Mouse (Mus musculus) macrophage (primary cell): ENCODE data around the gene Padi4. TPM values are rescaled to one million over a fixed set of nuclear protein-coding genes. Genes with fewer than 3 reads are reported as not detected.

ENCODE experiments used
- H3K27ac ChIP-seq: fragments of 350-480 bp; formaldehyde crosslinking; 2 replicates; pipeline ENCODE4 v1.9.0; 2021
- H3K36me3 ChIP-seq: fragments of 350-480 bp; formaldehyde crosslinking; 2 replicates; pipeline ENCODE4 v1.9.0; 2021; ENCODE audit errors: inconsistent target
- H3K4me3 ChIP-seq: fragments of 350-480 bp; formaldehyde crosslinking; 2 replicates; pipeline ENCODE4 v1.9.0; 2021; ENCODE audit errors: inconsistent target
- H3K79me2 ChIP-seq: fragments of 350-480 bp; formaldehyde crosslinking; 2 replicates; pipeline ENCODE4 v1.9.0; 2021; ENCODE audit errors: inconsistent target
- WGBS: methylation state at CpG from one replicate; pipeline ENCODE4 v1.1.7; 2026; ENCODE audit warnings: inconsistent platforms; ENCODE audit not compliant: missing documents; 5-methylcytosine and 5-hydroxymethylcytosine counted together
- polyA plus RNA-seq: library from polyadenylated mRNA; stranded (reverse); fragments of 250-400 nt; gene quantifications from 3 replicates; pipeline ENCODE4 v1.2.4, GENCODE M21; 2018; ENCODE audit warnings: inconsistent platforms

Gene Padi4
- polyA plus RNA-seq, 1 experiment from 2014 or later, result 3.2 TPM

GRCm38 (mm10) chr4:140776623-140777022 lies 2.6 kb upstream of the Padi4 start:
- H3K27ac ChIP-seq, result no peak overlapping the region
- no peak overlapping the region for H3K4me3 ChIP-seq
- no peaks in the 10 kb centered on the region for H3K36me3 ChIP-seq
- no peaks in the 10 kb centered on the region; the same call in 1 of the 2 replicates for H3K79me2 ChIP-seq
- 90% methylated on average over 13 of the region's 13 CpGs for WGBS

GRCm38 (mm10) chr4:140775876-140776275 lies 1.8 kb upstream of the Padi4 start:
- Histone ChIP-seq H3K36me3 (no peaks in the 10 kb centered on the region), H3K27ac (no peak overlapping the region), H3K4me3 (no peak overlapping the region), H3K79me2 (no peaks in the 10 kb centered on the region; the same call in 1 of the 2 replicates)
- WGBS, result 94% methylated on average over 10 of the region's 10 CpGs

DNA sequence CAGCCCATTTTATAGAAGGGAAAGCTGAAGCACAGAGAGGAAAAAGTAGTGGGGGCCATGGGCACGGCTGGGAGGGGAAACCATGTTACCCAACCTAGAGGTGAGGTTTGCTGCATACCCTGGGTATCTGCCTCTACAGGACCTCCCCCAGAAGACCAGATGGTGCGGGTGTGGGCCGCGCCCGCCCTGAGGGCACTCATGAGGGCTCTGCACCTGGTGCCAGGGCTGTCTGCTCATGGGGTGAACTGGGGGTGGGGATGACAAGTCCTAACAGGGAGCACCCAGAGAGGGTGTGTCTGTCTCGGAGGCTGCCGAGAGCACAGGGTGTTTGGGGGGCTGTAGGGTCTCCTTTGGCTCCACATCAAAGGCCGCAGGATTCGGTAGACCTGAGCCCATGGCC lies 857 bp upstream of the Padi4 start:
- H3K4me3 ChIP-seq, result no peak overlapping the region
- no peaks in the 10 kb centered on the region for H3K36me3 ChIP-seq
- H3K27ac ChIP-seq, result no peak overlapping the region
- H3K79me2 ChIP-seq, result no peaks in the 10 kb centered on the region; the same call in 1 of the 2 replicates
- 92% methylated on average over 9 of the region's 9 CpGs for WGBS

DNA sequence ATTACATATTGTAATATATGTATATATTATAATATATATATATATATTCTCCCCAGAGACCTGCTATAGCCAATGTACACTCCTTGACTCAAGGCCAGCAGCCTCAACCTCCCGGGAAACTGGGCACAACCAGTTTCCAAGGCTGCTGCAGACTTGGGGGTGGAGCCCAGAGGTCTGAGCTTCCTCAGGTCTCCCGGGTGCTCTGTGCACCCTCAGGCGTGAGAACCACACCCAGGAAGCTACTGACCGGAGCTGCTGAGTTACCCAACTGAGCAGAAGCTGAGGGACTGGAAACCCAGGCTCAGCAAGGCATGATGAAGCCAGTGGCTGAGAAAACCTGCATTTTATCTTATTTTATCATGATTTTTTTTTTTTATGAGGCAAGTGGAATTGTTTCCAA lies 2.9 kb downstream of the Padi4 start:
- Histone ChIP-seq H3K36me3 (no peaks in the 10 kb centered on the region), H3K27ac (peak overlapping the region; percentile 63), H3K79me2 (no peaks in the 10 kb centered on the region; the same call in 1 of the 2 replicates), H3K4me3 (no peak overlapping the region)
- 7% methylated on average over 4 of the region's 4 CpGs for WGBS

DNA sequence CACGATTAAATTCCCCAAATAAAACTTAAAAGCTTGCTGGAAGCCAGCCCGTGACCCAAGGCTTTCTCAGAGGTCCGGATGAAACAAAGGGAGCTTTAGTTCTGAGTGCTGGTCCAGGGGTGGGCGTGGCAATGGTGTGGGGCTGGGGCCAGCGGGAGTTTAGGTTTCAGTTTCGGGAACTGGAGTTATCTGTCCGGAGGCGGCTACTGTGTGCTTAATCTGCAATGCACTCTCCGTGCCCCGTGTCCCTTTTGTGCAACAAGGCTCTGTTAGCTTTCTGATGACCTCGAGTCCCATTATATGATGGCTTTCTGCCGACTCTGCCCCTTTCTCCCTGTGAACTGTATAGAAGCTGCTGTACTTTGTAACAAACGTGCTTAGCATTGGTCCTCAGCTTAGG lies 3.6 kb downstream of the Padi4 start:
- 14% methylated on average over 13 of the region's 13 CpGs for WGBS
- Histone ChIP-seq H3K4me3 (peak overlapping the region; percentile 16), H3K79me2 (no peaks in the 10 kb centered on the region; the same call in 1 of the 2 replicates), H3K27ac (peak overlapping the region; percentile 74), H3K36me3 (no peaks in the 10 kb centered on the region)

DNA sequence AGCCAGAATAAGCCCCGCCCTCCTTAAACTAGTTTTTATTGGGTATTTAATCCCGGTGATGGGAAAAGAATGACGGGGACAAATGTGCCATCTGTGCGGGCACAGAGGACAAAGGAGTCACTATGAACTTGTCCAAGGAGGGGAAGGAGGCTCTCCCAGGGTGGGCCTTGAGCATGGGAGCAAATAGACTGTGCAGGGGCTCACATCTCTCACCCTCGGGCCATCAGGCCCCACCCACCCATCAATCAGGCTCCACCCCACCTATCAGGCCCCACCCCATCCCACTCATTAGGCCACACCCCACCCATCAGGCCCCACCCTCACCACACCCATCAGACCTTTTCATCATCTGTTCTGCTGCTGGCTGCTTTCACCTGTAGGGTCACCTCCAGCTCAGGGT lies 5.1 kb downstream of the Padi4 start:
- Histone ChIP-seq H3K4me3 (no peak overlapping the region), H3K79me2 (no peaks in the 10 kb centered on the region; the same call in 1 of the 2 replicates), H3K36me3 (no peaks in the 10 kb centered on the region), H3K27ac (no peak overlapping the region)
- 94% methylated on average over 5 of the region's 5 CpGs for WGBS

- Histone ChIP-seq H3K36me3 (no peaks in the 10 kb centered on the region), H3K27ac (peak overlapping the region; percentile 34; the same call in 1 of the 2 replicates), H3K79me2 (no peaks in the 10 kb centered on the region), H3K4me3 (no peak overlapping the region)
- WGBS, result 50% methylated on average over 3 of the region's 3 CpGs
Observed at GRCm38 (mm10) chr4:140765936-140766335, 8.1 kb downstream of the Padi4 start.

DNA sequence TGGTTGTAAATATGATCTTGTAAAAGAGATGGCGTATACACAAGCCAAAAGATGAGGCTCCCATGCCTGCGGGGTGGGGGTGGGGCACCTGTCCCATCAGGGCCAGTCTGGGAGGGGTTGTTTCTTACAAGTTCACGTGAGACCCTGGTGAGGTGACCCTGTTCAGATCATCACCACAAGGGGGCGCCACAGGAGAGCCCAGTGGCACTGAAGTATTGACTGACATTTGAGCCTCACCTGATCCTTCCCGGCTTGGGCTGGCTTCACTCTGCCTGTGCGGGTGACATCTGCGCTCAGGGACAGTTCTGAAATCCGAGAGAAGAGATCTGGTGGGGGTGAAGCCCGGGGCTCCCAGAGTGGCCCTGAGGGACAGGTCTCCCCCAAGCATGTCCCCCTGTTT lies 10.9 kb downstream of the Padi4 start:
- H3K27ac ChIP-seq, result no peak overlapping the region
- 54% methylated on average over 9 of the region's 9 CpGs for WGBS
- no peaks in the 10 kb centered on the region for H3K79me2 ChIP-seq
- H3K4me3 ChIP-seq, result no peak overlapping the region
- no peaks in the 10 kb centered on the region for H3K36me3 ChIP-seq

- 97% methylated on average over 7 of the region's 7 CpGs for WGBS
- Histone ChIP-seq H3K79me2 (no peaks in the 10 kb centered on the region), H3K4me3 (no peak overlapping the region), H3K27ac (no peak overlapping the region), H3K36me3 (no peaks in the 10 kb centered on the region)
Observed at GRCm38 (mm10) chr4:140761601-140762000, 12.4 kb downstream of the Padi4 start.

DNA sequence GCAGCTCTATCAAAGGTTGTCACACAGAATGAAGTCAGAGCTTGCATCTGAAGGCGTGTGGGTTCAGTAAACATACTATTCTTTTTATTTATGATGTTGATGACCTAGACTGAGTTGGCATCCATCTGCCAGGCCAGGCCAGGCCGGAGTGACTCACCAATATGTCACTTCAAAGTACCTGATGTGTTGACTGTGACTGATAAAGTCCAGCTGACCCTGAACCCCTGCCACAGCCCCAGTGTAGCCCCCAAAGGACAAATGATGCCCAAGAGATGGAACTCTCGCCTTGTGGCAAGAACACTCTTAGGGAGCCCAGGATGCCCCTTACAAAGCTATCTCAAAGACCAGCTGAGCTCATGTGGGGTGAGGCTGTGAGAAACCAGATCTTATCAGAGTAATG lies 18.2 kb downstream of the Padi4 start:
- Histone ChIP-seq H3K79me2 (no peaks in the 10 kb centered on the region), H3K36me3 (no peaks in the 10 kb centered on the region), H3K4me3 (no peak overlapping the region), H3K27ac (no peak overlapping the region)
- WGBS, result 88% methylated on average over 3 of the region's 3 CpGs

DNA sequence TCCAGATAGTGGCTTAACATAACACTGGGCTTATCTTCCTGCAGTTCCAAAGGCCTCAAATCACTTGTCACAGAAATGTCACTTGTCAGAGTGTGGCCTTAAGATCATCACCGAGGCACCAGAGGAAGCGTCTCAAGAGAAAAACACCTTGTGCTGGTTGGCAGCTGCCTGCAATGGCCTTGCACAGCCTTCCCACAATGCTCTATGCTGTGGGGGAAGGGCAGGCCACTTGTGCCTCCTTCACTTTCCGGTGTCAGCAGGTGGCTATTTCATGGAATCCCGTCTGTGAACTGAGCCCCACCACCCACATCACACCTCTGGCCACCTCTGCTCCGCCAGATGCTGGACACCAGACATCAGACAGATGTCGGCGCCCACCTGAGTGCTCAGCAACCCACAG lies 20.7 kb downstream of the Padi4 start:
- no peaks in the 10 kb centered on the region for H3K79me2 ChIP-seq
- WGBS, result 87% methylated on average over 7 of the region's 7 CpGs
- no peak overlapping the region for H3K27ac ChIP-seq
- no peak overlapping the region for H3K4me3 ChIP-seq
- no peaks in the 10 kb centered on the region for H3K36me3 ChIP-seq

GRCm38 (mm10) chr4:140750328-140750727 lies 23.7 kb downstream of the Padi4 start:
- WGBS, result 46% methylated on average over 19 of the region's 19 CpGs
- no peak overlapping the region for H3K27ac ChIP-seq
- no peak overlapping the region for H3K4me3 ChIP-seq
- no peaks in the 10 kb centered on the region for H3K36me3 ChIP-seq
- no peaks in the 10 kb centered on the region for H3K79me2 ChIP-seq

- Histone ChIP-seq H3K4me3 (no peak overlapping the region), H3K79me2 (no peaks in the 10 kb centered on the region), H3K36me3 (no peaks in the 10 kb centered on the region), H3K27ac (no peak overlapping the region)
- 89% methylated on average over 12 of the region's 12 CpGs for WGBS
Observed at GRCm38 (mm10) chr4:140747978-140748377, 26.1 kb downstream of the Padi4 start.

DNA sequence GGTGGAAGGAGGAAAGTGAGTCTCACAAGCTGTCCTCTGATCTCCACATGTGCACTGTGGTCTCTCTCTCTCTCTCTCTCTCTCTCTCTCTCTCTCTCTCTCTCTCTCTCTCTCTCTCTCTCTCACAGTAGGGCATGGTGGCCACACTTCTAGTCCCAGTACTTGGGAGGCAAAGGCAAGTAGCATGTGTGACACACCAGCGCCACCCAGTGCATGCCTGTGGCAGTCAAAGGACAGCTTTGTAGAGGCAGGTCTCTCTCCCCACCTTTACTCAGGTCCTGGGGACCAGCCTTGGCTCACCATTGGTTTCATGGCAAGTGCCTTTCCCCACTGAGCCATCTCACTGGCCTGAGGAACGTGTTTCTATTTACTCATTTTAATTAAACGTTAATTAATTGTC lies 29.4 kb downstream of the Padi4 start:
- WGBS, result 9% methylated on average over 3 of the region's 3 CpGs
- Histone ChIP-seq H3K27ac (no peak overlapping the region), H3K36me3 (no peaks in the 10 kb centered on the region), H3K4me3 (no peak overlapping the region), H3K79me2 (no peaks in the 10 kb centered on the region)

DNA sequence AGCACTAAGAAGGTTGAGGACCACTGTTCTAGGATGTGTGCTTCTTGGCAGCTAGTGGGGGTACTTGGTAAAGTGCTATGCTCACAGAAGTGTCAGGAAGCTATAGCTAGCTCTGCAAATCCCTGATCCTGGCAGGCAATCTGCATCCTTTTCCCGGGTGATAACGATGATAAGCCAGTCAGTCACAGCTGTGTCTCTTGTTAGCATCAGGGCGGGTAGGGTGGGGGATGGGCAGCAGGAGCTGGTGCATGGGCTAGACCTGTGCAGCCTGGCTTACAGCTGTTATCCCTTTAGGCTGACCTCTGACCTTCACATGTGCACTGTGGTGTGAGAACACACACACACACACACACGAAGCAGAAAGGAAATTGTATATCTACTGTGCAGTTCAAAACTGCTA lies 30.9 kb downstream of the Padi4 start:
- H3K27ac ChIP-seq, result no peak overlapping the region
- H3K79me2 ChIP-seq, result no peaks in the 10 kb centered on the region
- H3K36me3 ChIP-seq, result no peaks in the 10 kb centered on the region
- WGBS, result 88% methylated on average over 4 of the region's 4 CpGs
- no peak overlapping the region for H3K4me3 ChIP-seq

DNA sequence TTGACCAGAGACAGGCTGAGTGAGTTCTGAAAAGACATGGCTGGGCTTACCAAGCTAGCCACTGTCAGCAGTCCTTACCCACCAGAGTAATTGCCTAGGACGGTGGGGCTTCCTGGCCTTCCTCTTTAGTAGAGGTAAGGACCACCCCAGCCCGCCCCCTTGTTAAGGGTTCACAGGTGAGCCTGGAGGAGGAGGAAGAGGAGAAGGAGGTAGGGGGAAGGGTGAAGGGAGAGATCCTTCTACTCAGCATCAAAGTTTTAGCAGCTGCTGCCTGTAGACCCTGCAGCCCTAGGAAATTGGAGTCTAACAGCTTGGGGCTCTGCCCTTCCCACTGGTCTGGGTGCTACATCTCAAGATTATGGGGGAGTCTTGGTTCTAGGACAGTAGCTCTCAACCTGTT lies 31.5 kb downstream of the Padi4 start, which contains the start of gene Padi6:
TSS of gene Padi6 (minus strand) at position 101 of the 400 bp plus-strand sequence.
- Histone ChIP-seq H3K4me3 (no peak within 1 kb of the TSS), H3K27ac (no peak within 1 kb of the TSS), H3K79me2 (no peaks in the 10 kb centered on the region), H3K36me3 (no peaks in the 10 kb centered on the region)
- 82% methylated on average over 2 of the region's 2 CpGs for WGBS
